Mouse (Mus musculus): Measurements from ENCODE around the gene Armc5.

Gene Armc5

GRCm38 (mm10) chr7:128246496-128247391 lies 9.6 kb downstream of the Armc5 start, which contains the start of gene Tgfb1i1:
Gene Tgfb1i1 (plus strand): TSS chr7:128246812.
- peak; percentile 45 for DNase-seq (ENCODE audit: low spot score)

GRCm38 (mm10) chr7:128247443-128247842 lies 10.3 kb downstream of the Armc5 start:
- peak; percentile 92 for DNase-seq (ENCODE audit: low spot score)

- no peak for DNase-seq (ENCODE audit: low spot score)
These were observed 11.2 kb downstream of the Armc5 start for GRCm38 (mm10) chr7:128248081-128249042.

- DNase-seq (ENCODE audit: low spot score), result no peak
These were observed 12.9 kb downstream of the Armc5 start for GRCm38 (mm10) chr7:128249998-128250397.

- no peak for DNase-seq (ENCODE audit: low spot score)
These were observed 14.8 kb downstream of the Armc5 start for GRCm38 (mm10) chr7:128251946-128252345.

- no peak for DNase-seq (ENCODE audit: low spot score)
These were observed 15.5 kb downstream of the Armc5 start for GRCm38 (mm10) chr7:128252609-128253008.

GRCm38 (mm10) chr7:128254978-128255377 lies 17.8 kb downstream of the Armc5 start:
- DNase-seq (ENCODE audit: low spot score), result no peak

GRCm38 (mm10) chr7:128255757-128256156 lies 18.6 kb downstream of the Armc5 start:
- no peak for DNase-seq (ENCODE audit: low spot score)

GRCm38 (mm10) chr7:128256783-128257334 lies 19.7 kb downstream of the Armc5 start:
- DNase-seq (ENCODE audit: low spot score), result no peak

- DNase-seq (ENCODE audit: low spot score), result no peak
These were observed 28.3 kb downstream of the Armc5 start, which contains the start of gene Slc5a2 for GRCm38 (mm10) chr7:128265411-128265810. Gene Slc5a2 (plus strand): TSS chr7:128265657.

- no peak for DNase-seq (ENCODE audit: low spot score)
These were observed 28.9 kb downstream of the Armc5 start for GRCm38 (mm10) chr7:128266056-128266455.

- no peak for DNase-seq (ENCODE audit: low spot score)
These were observed 30.2 kb downstream of the Armc5 start for GRCm38 (mm10) chr7:128267391-128267790.

- DNase-seq (ENCODE audit: low spot score), result no peak
These were observed 30.7 kb downstream of the Armc5 start for GRCm38 (mm10) chr7:128267813-128268212.

- no peak for DNase-seq (ENCODE audit: low spot score)
These were observed 33.3 kb downstream of the Armc5 start for GRCm38 (mm10) chr7:128270431-128270850.

GRCm38 (mm10) chr7:128271496-128271895 lies 34.4 kb downstream of the Armc5 start:
- no peak for DNase-seq (ENCODE audit: low spot score)

- no peak for DNase-seq (ENCODE audit: low spot score)
These were observed 38.9 kb downstream of the Armc5 start for GRCm38 (mm10) chr7:128276051-128276450.

GRCm38 (mm10) chr7:128279750-128280149 lies 42.6 kb downstream of the Armc5 start:
- no peak for DNase-seq (ENCODE audit: low spot score)

- DNase-seq (ENCODE audit: low spot score), result no peak
These were observed 44.6 kb downstream of the Armc5 start for GRCm38 (mm10) chr7:128281765-128282164.

GRCm38 (mm10) chr7:128282532-128283244 lies 45.5 kb downstream of the Armc5 start:
- DNase-seq (ENCODE audit: low spot score), result peak; percentile 81

GRCm38 (mm10) chr7:128284047-128284446 lies 46.9 kb downstream of the Armc5 start:
- DNase-seq (ENCODE audit: low spot score), result no peak

- DNase-seq (ENCODE audit: low spot score), result no peak
These were observed 47.9 kb downstream of the Armc5 start for GRCm38 (mm10) chr7:128285060-128285459.
